Mouse (Mus musculus): ENCODE results near the gene Ctrb1. TPM values are rescaled to one million over a fixed set of nuclear protein-coding genes. Genes with fewer than 3 reads are reported as not detected.
"Not testable (repeated sequence)": the region's sequence is repeated elsewhere in the genome, so short reads cannot be mapped to it uniquely, and the experiment has no call there.

Gene Ctrb1
- total RNA-seq, 4 experiments from 2014 or later: not detected

- no peak for DNase-seq (ENCODE audit: low spot score in 2 of 2)
Measured at GRCm38 (mm10) chr8:111682521-111682920, 8.3 kb downstream of the Ctrb1 start.

GRCm38 (mm10) chr8:111681153-111681552 is 9.7 kb downstream of the Ctrb1 start:
- DNase-seq (ENCODE audit: low spot score in 2 of 2): no peak

GRCm38 (mm10) chr8:111680423-111681028 is 10.3 kb downstream of the Ctrb1 start:
- DNase-seq (ENCODE audit: low spot score in 2 of 2): no peak

- DNase-seq (ENCODE audit: low spot score in 2 of 2): peak in 1 of 2 experiments; percentile 49
Measured at GRCm38 (mm10) chr8:111678848-111679247, 12.0 kb downstream of the Ctrb1 start.

- peak in 1 of 2 experiments; percentile 18 for DNase-seq (ENCODE audit: low spot score in 2 of 2)
Measured at GRCm38 (mm10) chr8:111678111-111678510, 12.7 kb downstream of the Ctrb1 start.

- no peak for DNase-seq (ENCODE audit: low spot score in 2 of 2)
Measured at GRCm38 (mm10) chr8:111676237-111676636, 14.6 kb downstream of the Ctrb1 start.

GRCm38 (mm10) chr8:111666751-111667150 is 24.1 kb downstream of the Ctrb1 start:
- no peak for DNase-seq (ENCODE audit: low spot score in 2 of 2)

GRCm38 (mm10) chr8:111662473-111662872 is 28.3 kb downstream of the Ctrb1 start:
- peak; percentile 60 to 70 for DNase-seq (ENCODE audit: low spot score in 2 of 2)

GRCm38 (mm10) chr8:111658819-111659423 is 31.9 kb downstream of the Ctrb1 start:
- DNase-seq (ENCODE audit: low spot score in 2 of 2): no peak

- DNase-seq (ENCODE audit: low spot score in 2 of 2): no peak
Measured at GRCm38 (mm10) chr8:111657312-111657854, 33.4 kb downstream of the Ctrb1 start.

- no peak for DNase-seq (ENCODE audit: low spot score in 2 of 2)
Measured at GRCm38 (mm10) chr8:111653524-111653923, 37.3 kb downstream of the Ctrb1 start.

GRCm38 (mm10) chr8:111650651-111651050 is 40.2 kb downstream of the Ctrb1 start:
- no peak for DNase-seq (ENCODE audit: low spot score in 2 of 2)

GRCm38 (mm10) chr8:111648834-111649233 is 42.0 kb downstream of the Ctrb1 start:
- no peak for DNase-seq (ENCODE audit: low spot score in 2 of 2)

GRCm38 (mm10) chr8:111645715-111646114 is 45.1 kb downstream of the Ctrb1 start:
- DNase-seq (ENCODE audit: low spot score in 2 of 2): no peak

GRCm38 (mm10) chr8:111644286-111645051 is 46.3 kb downstream of the Ctrb1 start:
- not testable (repeated sequence) for DNase-seq (ENCODE audit: low spot score in 2 of 2)

- peak; percentile 81 to 93 for DNase-seq (ENCODE audit: low spot score in 2 of 2)
Measured at GRCm38 (mm10) chr8:111643264-111644141, 47.3 kb downstream of the Ctrb1 start, which contains the start of gene Zfp1. Zfp1 (plus strand) TSS chr8:111643401.

- no peak for DNase-seq (ENCODE audit: low spot score in 2 of 2)
Measured at GRCm38 (mm10) chr8:111642939-111643263, 47.9 kb downstream of the Ctrb1 start.

GRCm38 (mm10) chr8:111642496-111642895 is 48.3 kb downstream of the Ctrb1 start:
- DNase-seq (ENCODE audit: low spot score in 2 of 2): no peak

GRCm38 (mm10) chr8:111641064-111641463 is 49.7 kb downstream of the Ctrb1 start:
- no peak for DNase-seq (ENCODE audit: low spot score in 2 of 2)

- no peak for DNase-seq (ENCODE audit: low spot score in 2 of 2)
Measured at GRCm38 (mm10) chr8:111638086-111638485, 52.7 kb downstream of the Ctrb1 start.
